Mouse (Mus musculus) induced T-regulatory cell, adult 2 months (primary cell): ENCODE measurements around the gene Fan1.

Experiments used
- DNase-seq: peaks from one replicate; pipeline ENCODE4 v3.0.0-alpha.2; 2012; ENCODE audit warnings: low read depth

Gene Fan1

GRCm38 (mm10) chr7:64331309-64331708, 42.6 kb downstream of the Fan1 start:
- DNase-seq, result no peak

GRCm38 (mm10) chr7:64327486-64327885, 46.4 kb downstream of the Fan1 start:
- no peak for DNase-seq

DNA sequence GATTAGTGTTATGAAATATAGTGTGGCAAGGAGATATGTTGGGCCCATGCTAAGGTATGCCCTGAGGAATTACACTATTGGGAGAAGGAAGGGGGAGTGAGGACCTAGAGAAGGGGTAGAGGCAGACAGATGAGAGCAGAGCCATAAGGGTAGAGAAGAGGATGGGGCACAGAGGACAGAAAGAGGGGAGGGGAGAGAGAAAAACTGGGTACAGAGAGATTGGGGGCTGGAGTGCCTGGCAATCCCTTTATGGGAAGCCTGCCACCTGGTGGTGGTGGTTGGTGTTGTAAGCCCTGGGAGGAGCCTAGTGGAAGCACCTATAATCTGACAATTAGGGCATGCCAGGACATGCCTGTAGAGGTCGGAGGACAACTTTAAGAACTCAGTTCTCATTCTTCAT, 47.0 kb downstream of the Fan1 start:
- peak; percentile 91 for DNase-seq

DNA sequence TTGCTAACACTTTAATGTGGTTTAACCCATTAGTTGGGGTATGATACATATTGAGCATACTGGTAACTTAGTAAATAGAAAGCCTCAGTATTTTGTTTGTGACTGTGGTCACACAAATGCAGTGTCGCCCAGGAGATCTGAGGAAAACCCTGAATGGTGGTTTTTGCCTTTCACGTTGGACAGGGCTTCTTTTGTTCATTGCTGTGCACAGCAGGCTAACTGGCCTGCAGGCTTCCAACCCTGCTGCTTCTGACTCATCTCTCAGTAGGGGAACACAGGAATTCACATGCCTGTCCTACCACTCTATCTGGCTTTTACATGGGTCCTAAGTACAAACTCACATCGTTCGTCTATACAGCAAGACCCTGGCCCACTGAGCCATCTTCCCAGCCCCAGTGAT, 52.2 kb downstream of the Fan1 start:
- DNase-seq, result no peak

GRCm38 (mm10) chr7:64321125-64321524, 52.8 kb downstream of the Fan1 start:
- DNase-seq, result no peak

GRCm38 (mm10) chr7:64312811-64313210, 61.1 kb downstream of the Fan1 start:
- DNase-seq, result no peak

GRCm38 (mm10) chr7:64310756-64311155, 63.1 kb downstream of the Fan1 start:
- DNase-seq, result no peak

DNA sequence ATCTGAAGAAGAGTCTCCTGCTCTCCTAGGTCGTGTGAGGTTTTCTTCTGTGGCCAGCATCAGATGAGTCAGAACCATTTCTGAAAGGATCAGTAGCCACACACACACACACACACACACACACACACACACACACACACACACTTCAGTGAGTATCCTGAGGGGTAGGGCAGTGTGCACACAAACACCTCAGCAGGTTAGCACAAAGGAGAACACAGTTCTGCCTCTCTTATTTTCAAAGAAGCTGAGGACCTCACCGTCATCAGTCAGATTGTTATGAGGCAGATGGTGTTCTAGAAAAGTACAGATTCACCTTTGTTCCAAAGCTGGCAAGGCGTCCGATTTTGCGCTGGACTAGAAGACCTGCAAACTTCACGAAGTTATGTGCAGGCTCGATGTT, 63.7 kb downstream of the Fan1 start:
- DNase-seq, result no peak
